Mouse (Mus musculus): ENCODE measurements at regions not wholly inside any gene's neighbourhood (a gene's known extent, or its start where the extent isn't known, plus 50 kb on each side); places are given as distances from the start of the nearest gene placed in this dataset.
A peak's percentile ranks its signal among the peaks of the same experiment; 100 is the strongest.

DNA sequence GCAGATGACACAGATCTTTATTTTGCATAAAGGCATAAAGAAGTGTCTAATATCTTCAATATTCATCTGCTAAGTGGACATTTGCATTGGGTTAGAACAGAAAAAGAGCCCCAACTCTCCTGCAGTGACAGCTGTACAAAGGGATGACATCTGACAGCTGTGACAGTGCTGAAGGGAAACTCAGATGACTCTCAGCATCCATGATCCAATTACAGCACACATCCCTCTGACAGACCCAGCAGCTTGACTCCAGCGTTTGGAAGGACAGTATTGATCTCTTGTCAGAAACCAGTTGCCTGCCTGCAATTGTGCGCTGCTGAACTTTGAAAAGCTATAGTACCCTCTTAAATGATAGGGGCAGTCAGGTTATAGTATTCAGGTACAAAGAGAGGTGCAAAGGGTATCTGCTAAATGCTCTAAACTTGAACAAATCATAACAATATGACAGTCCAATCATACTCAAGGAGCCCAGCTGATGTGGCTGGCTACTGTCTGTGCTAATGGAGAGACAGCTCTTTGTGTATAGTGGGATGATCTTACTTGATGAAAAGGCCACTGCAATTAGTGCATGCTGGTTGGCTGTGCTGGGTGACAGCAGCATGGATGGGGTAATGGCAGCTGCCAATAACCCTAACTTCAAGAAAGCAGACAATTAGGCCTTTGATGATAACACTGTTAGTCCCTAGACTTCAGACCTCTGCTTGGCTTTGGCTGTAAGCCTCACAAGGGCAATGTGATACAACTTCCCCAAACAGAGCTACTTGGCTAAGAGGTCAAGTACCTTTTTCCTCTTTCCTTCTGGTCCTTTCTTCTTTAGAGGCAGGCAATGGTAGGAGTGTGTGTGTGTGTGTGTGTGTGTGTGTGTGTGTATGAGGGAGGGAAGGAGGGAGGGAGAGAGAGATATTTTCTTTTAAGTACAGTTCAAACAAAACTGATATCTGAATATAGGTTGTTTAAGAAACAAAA is 662.9 kb downstream of the Nr4a2 start:
- 0 out of 2 replicates have a peak, but pooled peaks have one; percentile 34 for ATAC-seq (replicated peaks; ENCODE audit: poor library complexity)

- ATAC-seq (replicated peaks; ENCODE audit: poor library complexity) = peak; percentile 63
Measured at GRCm38 (mm10) chr2:56459430-56459829, 664.4 kb downstream of the Nr4a2 start.

DNA sequence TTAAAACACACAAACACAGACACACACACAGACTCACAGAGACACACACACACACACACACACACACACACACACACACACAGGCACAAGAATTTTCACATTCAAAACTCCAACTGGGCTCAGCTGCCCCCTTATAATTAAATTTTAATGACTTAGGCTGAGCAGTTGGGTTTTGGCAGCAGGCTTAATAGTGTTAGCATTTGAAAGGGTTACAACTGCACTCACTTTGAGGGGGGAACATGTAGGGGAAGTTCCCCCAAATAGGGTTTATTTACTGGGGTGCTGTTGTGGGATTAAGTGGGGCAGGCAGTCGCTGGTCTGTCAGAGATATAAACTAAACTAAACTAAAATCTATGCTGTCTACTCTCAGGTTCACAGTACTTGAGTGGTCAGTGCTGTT is 666.2 kb downstream of the Nr4a2 start:
- no peak for ATAC-seq (replicated peaks; ENCODE audit: poor library complexity)

DNA sequence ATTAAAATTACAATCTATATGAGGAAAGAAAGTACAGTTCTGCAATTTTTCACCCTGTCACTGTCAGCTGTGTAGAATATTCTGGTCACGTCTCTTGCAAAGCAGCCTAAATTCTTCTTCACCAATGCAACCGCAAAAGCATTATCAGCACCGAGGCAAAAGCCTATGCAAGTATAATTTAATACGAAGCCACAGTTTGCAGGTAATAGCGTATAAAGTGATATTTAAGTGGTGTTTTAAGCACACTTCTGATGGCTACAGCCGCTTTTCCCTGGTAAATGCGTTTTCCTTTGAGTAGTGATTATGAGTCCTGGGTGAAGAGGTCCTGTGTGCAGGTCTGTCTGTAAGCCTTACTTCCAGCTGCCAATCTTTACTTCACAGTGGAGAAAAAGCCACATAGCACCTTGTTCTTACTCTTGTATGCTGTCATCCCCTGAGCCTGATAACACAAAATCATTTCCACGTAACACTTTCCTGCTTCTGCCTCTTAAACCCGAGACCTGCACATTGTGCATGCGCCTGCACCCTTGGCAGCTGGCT is 667.9 kb downstream of the Nr4a2 start:
- ATAC-seq (replicated peaks; ENCODE audit: poor library complexity) = no peak

GRCm38 (mm10) chr2:56454611-56455066 is 669.2 kb downstream of the Nr4a2 start:
- no peak for ATAC-seq (replicated peaks; ENCODE audit: poor library complexity)

- no peak for ATAC-seq (replicated peaks; ENCODE audit: poor library complexity)
Measured at GRCm38 (mm10) chr2:56440916-56441315, 682.9 kb downstream of the Nr4a2 start.

Measured in megakaryocyte progenitor cell, adult 5-6 weeks (primary cell).